8 mouse cellular contexts compared by ENCODE assay signal in the genomic region with DNA sequence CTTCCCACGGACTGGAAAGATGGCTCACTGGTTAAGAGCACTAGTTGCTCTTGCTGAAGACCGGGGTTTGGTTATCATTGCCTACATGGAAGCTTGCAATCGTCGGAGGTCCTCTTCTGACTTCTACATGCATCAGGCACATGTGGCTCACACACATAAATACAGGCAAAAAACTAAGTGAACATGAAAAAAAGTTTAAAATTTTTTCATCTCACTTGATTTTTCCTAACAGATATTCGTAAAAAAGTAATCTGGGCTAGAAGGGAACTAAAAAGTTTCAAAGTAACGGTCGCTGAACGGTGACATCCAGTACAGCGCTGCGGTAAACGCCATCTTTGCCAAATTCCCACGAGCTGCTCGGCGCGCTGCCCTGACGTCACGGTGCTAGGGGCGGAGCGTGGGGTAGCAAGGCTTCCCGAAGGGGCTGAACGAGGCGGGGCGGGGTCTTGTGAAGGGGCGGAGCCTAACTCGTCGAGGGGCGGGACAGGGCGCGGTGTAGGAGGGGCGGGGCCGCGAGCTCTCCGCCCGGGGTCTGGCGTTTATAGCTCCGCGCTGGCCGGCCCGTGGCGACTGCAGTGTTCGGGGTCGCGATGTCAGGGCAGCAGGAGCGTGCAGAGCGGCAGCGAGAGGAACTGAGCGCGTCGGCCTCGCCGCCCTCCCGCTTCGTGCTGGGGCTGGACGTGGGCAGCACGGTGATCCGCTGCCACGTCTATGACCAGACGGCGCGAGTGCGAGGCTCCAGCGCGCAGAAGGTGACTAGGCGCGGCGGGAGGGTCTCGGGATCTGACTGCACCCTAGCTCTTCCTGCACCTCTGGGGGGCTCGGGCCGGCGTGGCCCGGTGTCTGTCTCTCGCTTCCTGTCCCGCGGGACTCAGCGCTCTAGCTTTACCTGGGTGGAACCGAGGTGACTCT. TPM values are rescaled to one million over a fixed set of nuclear protein-coding genes. Genes with fewer than 3 reads are reported as not detected.
DNase-seq lines count a peak whose midpoint lies in the region; ATAC-seq lines count a peak whose summit lies in the region.

Gk5 (plus strand) TSS at position 502 of the 912 bp plus-strand sequence.

- DNase-seq in adrenal gland, adult (ENCODE audit: inconsistent age in 2 of 2, low spot score in 1 of 2): peak; percentile 98 to 100
- peak; percentile 98 for DNase-seq in embryo, embryonic 10.5 days (ENCODE audit: low spot score)
- DNase-seq in gastrocnemius, postnatal 25 days: peak; percentile 96
- DNase-seq in intestine, embryonic 14.5 days (ENCODE audit: low spot score): peak; percentile 100
- peak; percentile 94 to 96 for DNase-seq in left cerebral cortex, postnatal 14 days (ENCODE audit: low spot score in 2 of 2)
- DNase-seq in mesoderm, embryonic 11.5 days (ENCODE audit: low read depth, low spot score): peak; percentile 97
- peak; percentile 88 to 90 for DNase-seq in right cerebral cortex, postnatal 36 days (ENCODE audit: low spot score in 2 of 2)
- DNase-seq in yolk sac, embryonic 10.5 days (ENCODE audit: low spot score): peak; percentile 98

- peak within 1 kb of the TSS; percentile 69 for H3K9ac ChIP-seq in intestine, embryonic 14.5 days (ENCODE audit: low read length)

- H3K27ac ChIP-seq in intestine, embryonic 14.5 days (ENCODE audit: low read depth): 0 out of 2 replicates have a peak within 1 kb of the TSS, but pooled peaks have one; percentile 27

- peak within 1 kb of the TSS; percentile 70 for H3K4me3 ChIP-seq in intestine, embryonic 14.5 days (ENCODE audit: low read depth, low read length)

- H3K4me2 ChIP-seq in intestine, embryonic 14.5 days (ENCODE audit: low read length): peak within 1 kb of the TSS; percentile 84

- under 1% methylated on average over 76 of the region's 76 CpGs for WGBS in intestine, embryonic 14.5 days

- intact Hi-C loops in left cerebral cortex, postnatal 14 days (cut with DNase I): no loop called here

- ATAC-seq in intestine, embryonic 14.5 days (replicated peaks; ENCODE audit: low FRiP score, low TSS enrichment, low read depth): peak; percentile 97

- no peaks in the 10 kb centered on the region; the same call in 1 of the 2 replicates for H3K4me1 ChIP-seq in intestine, embryonic 14.5 days (replicated peaks; ENCODE audit: control insufficient read depth, insufficient read depth, low read length)

- H3K9me3 ChIP-seq in intestine, embryonic 14.5 days (ENCODE audit: control insufficient read depth, low read length): no peaks in the 10 kb centered on the region

- H3K36me3 ChIP-seq in intestine, embryonic 14.5 days (ENCODE audit: control insufficient read depth, insufficient read depth, low read length): no peaks in the 10 kb centered on the region

- H3K27me3 ChIP-seq in intestine, embryonic 14.5 days (replicated peaks; ENCODE audit: control insufficient read depth, insufficient read depth, low read length): no peaks in the 10 kb centered on the region

RNA-seq across cellular contexts. Expression of gene Gk5, which starts in this region (rescaled TPM):
- total RNA-seq in gastrocnemius, postnatal 25 days (2021): 1 to 10 TPM; 1.3 to 2.2 TPM
- 5.8 and 6.3 TPM in 2 replicates for polyA plus RNA-seq in intestine, embryonic 14.5 days (2014; fragmentation: Nextera tagmentation; extraction: Ambion mirVana)
- total RNA-seq in left cerebral cortex, postnatal 14 days (2021): 1 to 10 TPM; 4.3 to 5.2 TPM

Comparison
In these comparisons a context has a peak if more than half of its experiments do, and no peak if none do; other contexts are left out.
1. Peak in every context shown above with its lines: DNase-seq, ATAC-seq, H3K4me3 ChIP-seq and H3K27ac ChIP-seq.